Mouse (Mus musculus): ENCODE data around the gene Zfp341.

- TF ChIP-seq CTCF (IDR thresholded peaks at IDR 0.05; ENCODE audit: extremely low read depth, insufficient read depth, insufficient read length, insufficient replicate concordance): no peak
- TF ChIP-seq POLR2A (IDR thresholded peaks at IDR 0.05; ENCODE audit: low read depth, low read length): no peak
These were observed 10.0 kb upstream of the Zfp341 start for GRCm38 (mm10) chr2:154603007-154603637.
